Mouse (Mus musculus): ENCODE measurements at regions not wholly inside any gene's neighbourhood (a gene's known extent, or its start where the extent isn't known, plus 50 kb on each side); places are given as distances from the start of the nearest gene placed in this dataset.

DNA sequence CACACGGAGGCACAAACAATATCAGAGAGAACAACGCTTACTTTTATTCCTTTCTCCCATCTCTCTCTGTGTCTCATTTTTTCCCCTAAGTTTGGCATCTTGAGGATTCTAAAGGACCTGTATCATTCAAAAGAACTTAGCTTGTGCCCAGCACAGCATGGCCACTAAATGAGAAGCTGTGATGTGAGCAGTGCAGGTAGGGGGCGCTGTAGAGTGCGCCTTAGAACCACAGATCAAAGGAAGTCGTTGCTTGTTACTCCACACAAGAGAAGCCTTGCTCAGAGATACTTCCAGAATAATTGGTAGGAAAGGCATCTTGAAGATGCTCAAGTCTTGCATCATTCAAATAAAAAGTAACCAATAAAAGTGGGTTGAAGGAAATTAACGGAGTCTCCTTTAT lies 90.4 kb upstream of the Col1a2 start:
- peaks cover 18% of the 10 kb centered on the region for H3K4me1 ChIP-seq (replicated peaks)
- no peak for ATAC-seq (ENCODE audit: low FRiP score)
- no peak overlapping the region for H3K4me3 ChIP-seq
- 43% methylated on average over 6 of the region's 6 CpGs for WGBS
- no peak overlapping the region for H3K27ac ChIP-seq
- no peaks in the 10 kb centered on the region for H3K9me3 ChIP-seq
- no peaks in the 10 kb centered on the region for H3K27me3 ChIP-seq
- no peaks in the 10 kb centered on the region for H3K36me3 ChIP-seq
- H3K9ac ChIP-seq, result no peak overlapping the region
- H3K4me2 ChIP-seq, result no peak overlapping the region

DNA sequence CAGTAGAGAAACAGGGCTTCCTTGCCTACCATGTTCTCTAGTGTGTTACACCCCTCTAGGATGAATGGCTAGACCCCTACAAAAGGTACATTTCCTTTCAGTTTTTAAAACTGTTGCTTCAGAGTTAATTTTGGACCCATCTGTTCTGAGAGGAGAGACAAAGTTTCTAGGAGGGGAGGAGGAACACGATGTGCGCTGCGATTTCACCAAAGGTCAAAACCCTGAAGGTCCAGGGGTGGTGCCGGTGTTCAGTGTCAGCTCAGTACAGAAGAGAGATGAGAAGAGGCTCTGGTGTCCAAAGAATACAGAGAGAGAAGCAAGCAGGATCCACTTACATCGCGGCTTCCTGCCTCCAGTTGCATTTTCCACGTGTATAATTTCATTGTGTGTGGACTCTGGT lies 89.4 kb upstream of the Col1a2 start:
- Histone ChIP-seq H3K4me2 (no peak overlapping the region), H3K4me3 (no peak overlapping the region), H3K36me3 (no peaks in the 10 kb centered on the region), H3K9me3 (no peaks in the 10 kb centered on the region), H3K9ac (no peak overlapping the region), H3K4me1 (replicated peaks) (peaks cover 18% of the 10 kb centered on the region), H3K27me3 (no peaks in the 10 kb centered on the region), H3K27ac (no peak overlapping the region)
- no peak for ATAC-seq (ENCODE audit: low FRiP score)
- 85% methylated on average over 7 of the region's 7 CpGs for WGBS

DNA sequence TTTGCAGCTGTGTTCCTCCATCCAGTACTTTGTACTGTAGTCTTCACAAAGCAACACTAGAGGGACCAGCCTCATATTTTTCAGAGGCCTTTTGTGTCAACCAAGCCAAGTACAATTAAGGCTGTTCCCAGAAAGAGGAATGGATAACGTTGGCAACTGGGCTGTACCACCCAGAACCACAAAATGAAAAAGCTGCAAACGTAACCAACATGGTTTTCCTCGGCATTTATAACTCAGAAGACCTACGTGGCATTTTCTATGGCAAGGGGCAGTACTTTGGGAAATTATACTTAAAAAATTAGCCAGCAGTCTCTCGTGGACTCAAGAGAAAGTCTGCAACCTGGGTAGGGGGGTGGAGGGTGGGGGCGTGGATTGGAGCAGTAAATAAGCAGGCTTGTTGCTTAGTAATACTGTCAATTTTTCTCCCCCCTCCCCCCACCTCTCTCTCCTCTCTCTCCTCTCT lies 87.3 kb upstream of the Col1a2 start:
- Histone ChIP-seq H3K9me3 (no peaks in the 10 kb centered on the region), H3K4me3 (no peak overlapping the region), H3K27ac (peak overlapping the region; percentile 58; the same call in 1 of the 2 replicates), H3K27me3 (no peaks in the 10 kb centered on the region), H3K4me2 (peak overlapping the region; percentile 27; the same call in 1 of the 2 replicates), H3K9ac (no peak overlapping the region), H3K36me3 (no peaks in the 10 kb centered on the region), H3K4me1 (replicated peaks) (peaks cover 21% of the 10 kb centered on the region)
- 29% methylated on average over 6 of the region's 6 CpGs for WGBS
- ATAC-seq (ENCODE audit: low FRiP score), result peak; percentile 86

DNA sequence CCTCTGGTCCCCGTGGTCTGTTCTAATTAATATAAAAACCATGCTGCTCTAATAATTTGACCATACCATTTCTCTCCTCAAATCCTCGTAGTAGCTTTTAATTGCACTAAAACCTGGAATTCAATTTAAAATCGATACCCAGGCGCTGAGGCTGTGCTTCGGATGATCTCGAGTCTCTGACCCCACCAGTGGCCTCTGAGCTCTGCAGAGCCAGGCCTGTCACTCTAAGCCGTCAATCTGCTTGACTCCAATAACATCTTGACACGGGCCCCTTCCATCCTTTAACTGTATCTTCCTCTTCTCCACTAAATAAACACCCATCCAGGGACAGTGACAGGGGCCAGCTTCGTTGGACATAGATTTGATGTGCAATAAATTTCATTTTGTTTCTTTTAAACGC lies 86.2 kb upstream of the Col1a2 start:
- Histone ChIP-seq H3K36me3 (no peaks in the 10 kb centered on the region), H3K9me3 (no peaks in the 10 kb centered on the region), H3K27me3 (no peaks in the 10 kb centered on the region), H3K4me2 (no peak overlapping the region), H3K27ac (no peak overlapping the region), H3K4me1 (replicated peaks) (peaks cover 21% of the 10 kb centered on the region), H3K4me3 (no peak overlapping the region), H3K9ac (no peak overlapping the region)
- ATAC-seq (ENCODE audit: low FRiP score), result no peak
- 48% methylated on average over 10 of the region's 10 CpGs for WGBS

DNA sequence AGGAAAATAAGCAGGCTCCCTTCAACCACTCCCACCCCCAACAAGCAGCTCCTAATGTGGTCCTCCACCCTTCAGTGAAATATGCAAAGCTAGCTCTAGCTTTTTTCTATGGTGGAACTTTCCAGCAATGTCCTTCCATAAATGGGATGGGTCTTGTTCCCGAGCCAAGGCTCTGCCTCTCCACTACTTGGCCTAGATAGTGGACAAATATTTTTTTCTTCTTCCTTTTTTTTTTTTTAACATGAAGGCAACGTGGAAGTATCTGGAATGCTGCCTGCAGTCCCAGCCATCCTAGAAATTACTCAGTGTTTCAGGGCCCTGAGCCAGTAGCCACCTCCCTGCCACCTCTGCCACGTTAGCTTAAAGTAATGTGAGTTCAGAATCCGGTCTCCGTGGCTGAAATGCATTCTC lies 85.7 kb upstream of the Col1a2 start:
- H3K4me1 ChIP-seq (replicated peaks), result peaks cover 21% of the 10 kb centered on the region
- H3K27me3 ChIP-seq, result no peaks in the 10 kb centered on the region
- H3K9ac ChIP-seq, result no peak overlapping the region
- ATAC-seq (ENCODE audit: low FRiP score), result no peak
- H3K27ac ChIP-seq, result no peak overlapping the region
- no peak overlapping the region for H3K4me2 ChIP-seq
- WGBS, result 79% methylated on average over 5 of the region's 5 CpGs
- H3K36me3 ChIP-seq, result no peaks in the 10 kb centered on the region
- H3K4me3 ChIP-seq, result no peak overlapping the region
- no peaks in the 10 kb centered on the region for H3K9me3 ChIP-seq

DNA sequence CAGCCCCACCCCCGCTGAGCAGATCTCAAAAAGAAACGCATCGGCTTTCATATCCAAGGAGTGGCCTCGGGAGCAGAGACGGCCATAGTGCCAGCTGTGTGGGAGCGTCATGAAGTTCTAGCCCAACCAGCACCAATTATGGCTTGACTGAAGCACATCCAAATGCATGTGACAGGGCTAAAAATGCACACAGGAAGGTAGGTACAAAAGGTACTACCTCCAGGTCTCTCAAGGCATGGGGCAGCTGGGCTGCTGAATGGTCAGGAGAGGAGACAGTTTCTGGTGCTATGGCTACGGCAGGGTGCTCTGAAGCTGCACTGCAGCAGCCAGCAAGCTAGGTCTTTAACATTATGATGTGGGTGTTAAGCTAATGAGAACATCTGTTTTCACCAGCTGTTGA lies 83.1 kb upstream of the Col1a2 start:
- Histone ChIP-seq H3K27ac (no peak overlapping the region), H3K4me1 (replicated peaks) (peaks cover 21% of the 10 kb centered on the region), H3K9ac (no peak overlapping the region), H3K36me3 (no peaks in the 10 kb centered on the region), H3K4me2 (no peak overlapping the region), H3K9me3 (no peaks in the 10 kb centered on the region), H3K27me3 (no peaks in the 10 kb centered on the region), H3K4me3 (no peak overlapping the region)
- WGBS, result 82% methylated on average over 7 of the region's 7 CpGs
- ATAC-seq (ENCODE audit: low FRiP score), result no peak

DNA sequence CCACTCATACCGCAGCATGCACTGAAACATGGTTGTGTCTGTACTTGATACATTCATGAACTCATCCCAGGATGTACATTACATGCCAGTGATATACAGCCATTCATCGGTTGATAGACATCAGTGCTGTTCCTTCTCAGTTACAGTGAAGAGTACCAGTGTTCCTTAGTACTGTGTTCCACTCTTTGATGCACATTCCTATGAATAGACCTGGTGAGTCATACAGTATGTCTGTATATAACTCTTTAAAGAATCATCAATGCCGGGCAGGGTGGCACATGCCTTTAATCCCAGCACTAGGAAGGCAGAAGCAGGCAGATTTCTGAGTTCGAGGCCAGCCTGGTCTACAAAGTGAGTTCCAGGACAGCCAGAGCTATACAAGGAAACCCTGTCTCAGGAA lies 77.5 kb upstream of the Col1a2 start:
- WGBS, result 91% methylated on average over 4 of the region's 4 CpGs

DNA sequence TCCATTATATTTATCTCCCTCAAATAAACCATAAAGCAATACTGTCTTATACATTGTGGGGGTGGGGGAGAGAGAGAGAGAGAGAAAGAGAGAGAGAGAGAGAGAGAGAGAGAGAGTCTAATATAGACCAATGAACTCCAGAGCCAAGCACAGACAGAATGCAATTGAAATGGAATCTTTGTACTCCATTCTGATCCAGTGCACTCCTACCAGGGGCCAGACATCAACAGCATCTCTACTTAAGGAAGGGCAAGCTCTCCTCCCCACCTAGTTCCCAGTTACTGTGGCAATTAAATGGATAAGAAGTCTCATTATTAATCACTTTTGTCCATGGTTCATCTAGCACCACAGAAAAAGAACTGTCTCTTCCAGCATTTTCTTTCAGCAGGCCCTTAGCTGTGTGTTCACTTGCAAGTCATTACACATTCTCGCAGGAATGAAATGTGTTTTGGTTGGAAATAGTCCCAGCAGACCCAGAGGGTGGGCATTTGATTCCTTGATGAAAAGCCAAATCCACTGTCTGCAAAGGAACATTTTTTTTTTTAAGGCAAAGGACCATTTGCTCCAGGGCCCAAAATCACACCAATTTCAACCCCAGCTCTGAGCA lies 73.8 kb upstream of the Col1a2 start:
- Histone ChIP-seq H3K4me1 (replicated peaks) (peaks cover 2% of the 10 kb centered on the region; the same call in 1 of the 2 replicates), H3K9ac (no peak overlapping the region), H3K36me3 (no peaks in the 10 kb centered on the region), H3K4me2 (no peak overlapping the region), H3K27ac (no peak overlapping the region), H3K27me3 (no peaks in the 10 kb centered on the region), H3K4me3 (no peak overlapping the region), H3K9me3 (no peaks in the 10 kb centered on the region)
- peak; percentile 68 for ATAC-seq (ENCODE audit: low FRiP score)
- WGBS, result 60% methylated on average over 1 of the region's 1 CpGs

More for the DNA sequence above, 77.5 kb upstream of the Col1a2 start:
- Histone ChIP-seq H3K4me2 (no peak overlapping the region), H3K9ac (no peak overlapping the region), H3K9me3 (no peaks in the 10 kb centered on the region), H3K4me1 (replicated peaks) (peaks cover 2% of the 10 kb centered on the region; the same call in 1 of the 2 replicates), H3K27me3 (no peaks in the 10 kb centered on the region), H3K4me3 (no peak overlapping the region), H3K27ac (no peak overlapping the region), H3K36me3 (no peaks in the 10 kb centered on the region)
- no peak for ATAC-seq (ENCODE audit: low FRiP score)

DNA sequence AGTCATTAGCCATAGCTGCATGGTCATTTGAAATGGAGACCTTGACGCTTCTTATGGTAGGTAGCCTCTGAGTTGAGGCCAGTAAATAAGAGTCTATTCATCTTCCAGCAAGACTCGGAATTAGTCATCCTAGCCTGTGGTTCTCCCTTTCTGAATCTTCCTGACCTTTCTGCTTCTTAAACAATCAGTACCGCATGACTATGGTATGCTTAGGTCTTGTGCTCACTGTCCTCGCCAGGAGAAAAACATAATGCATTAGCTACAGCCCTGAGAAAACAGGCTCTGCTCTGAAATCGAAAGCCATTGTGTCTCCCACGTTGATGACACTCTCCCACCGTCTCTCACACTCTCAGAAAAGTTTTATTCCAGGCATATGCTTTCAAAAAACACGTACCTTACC lies 72.4 kb upstream of the Col1a2 start:
- H3K27ac ChIP-seq, result no peak overlapping the region
- H3K4me2 ChIP-seq, result no peak overlapping the region
- 85% methylated on average over 8 of the region's 8 CpGs for WGBS
- ATAC-seq (ENCODE audit: low FRiP score), result no peak
- H3K4me3 ChIP-seq, result no peak overlapping the region
- no peaks in the 10 kb centered on the region for H3K27me3 ChIP-seq
- no peaks in the 10 kb centered on the region for H3K36me3 ChIP-seq
- H3K9ac ChIP-seq, result no peak overlapping the region
- peaks cover 2% of the 10 kb centered on the region; the same call in 1 of the 2 replicates for H3K4me1 ChIP-seq (replicated peaks)
- H3K9me3 ChIP-seq, result no peaks in the 10 kb centered on the region

DNA sequence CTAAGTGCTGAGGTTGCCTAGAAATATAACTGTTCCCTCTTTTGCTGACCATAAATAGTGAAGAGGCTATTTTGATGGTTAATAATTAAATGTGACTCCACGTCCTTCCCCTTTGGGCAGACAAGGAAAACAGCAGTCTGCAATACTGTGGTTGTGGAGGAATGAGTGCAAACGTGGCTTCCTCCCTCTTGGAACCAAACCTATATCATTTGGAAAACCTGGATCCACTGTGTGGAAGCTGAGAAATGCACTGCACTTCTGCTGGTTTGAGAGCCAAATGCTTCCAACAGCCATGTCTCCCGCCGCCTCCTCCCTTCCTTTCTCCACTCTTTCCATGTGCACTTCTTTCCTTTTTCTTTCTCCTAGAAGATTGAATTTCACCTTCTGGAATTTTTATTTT lies 68.2 kb upstream of the Col1a2 start:
- Histone ChIP-seq H3K9ac (no peak overlapping the region), H3K4me1 (replicated peaks) (no peaks in the 10 kb centered on the region), H3K36me3 (no peaks in the 10 kb centered on the region), H3K27ac (no peak overlapping the region), H3K9me3 (no peaks in the 10 kb centered on the region), H3K4me3 (no peak overlapping the region), H3K4me2 (no peak overlapping the region), H3K27me3 (no peaks in the 10 kb centered on the region)
- no peak for ATAC-seq (ENCODE audit: low FRiP score)
- WGBS, result 72% methylated on average over 4 of the region's 4 CpGs

DNA sequence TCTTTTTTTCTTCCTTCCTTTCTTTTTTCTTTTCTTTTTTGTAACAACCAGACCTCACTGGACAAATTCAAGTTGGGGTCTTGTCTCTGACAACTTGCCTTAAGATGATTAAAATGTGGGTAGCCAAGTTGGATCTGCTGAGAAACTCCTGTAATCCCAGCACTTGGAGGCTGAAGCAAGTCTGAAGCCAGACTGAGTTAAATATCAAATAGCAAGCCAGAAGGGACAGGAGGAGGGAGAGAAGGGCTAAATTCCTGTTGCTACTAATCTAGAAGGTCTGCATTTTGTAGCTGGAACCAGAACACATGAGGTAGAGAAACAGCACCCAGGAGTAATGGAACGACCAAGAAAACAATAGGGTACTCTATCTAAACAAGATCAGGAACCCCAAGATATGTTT lies 67.7 kb upstream of the Col1a2 start:
- H3K27ac ChIP-seq, result no peak overlapping the region
- H3K27me3 ChIP-seq, result no peaks in the 10 kb centered on the region
- H3K36me3 ChIP-seq, result no peaks in the 10 kb centered on the region
- no peak overlapping the region for H3K4me3 ChIP-seq
- 100% methylated on average over 1 of the region's 1 CpGs for WGBS
- ATAC-seq (ENCODE audit: low FRiP score), result no peak
- no peaks in the 10 kb centered on the region for H3K4me1 ChIP-seq (replicated peaks)
- H3K9ac ChIP-seq, result no peak overlapping the region
- H3K9me3 ChIP-seq, result no peaks in the 10 kb centered on the region
- no peak overlapping the region for H3K4me2 ChIP-seq

DNA sequence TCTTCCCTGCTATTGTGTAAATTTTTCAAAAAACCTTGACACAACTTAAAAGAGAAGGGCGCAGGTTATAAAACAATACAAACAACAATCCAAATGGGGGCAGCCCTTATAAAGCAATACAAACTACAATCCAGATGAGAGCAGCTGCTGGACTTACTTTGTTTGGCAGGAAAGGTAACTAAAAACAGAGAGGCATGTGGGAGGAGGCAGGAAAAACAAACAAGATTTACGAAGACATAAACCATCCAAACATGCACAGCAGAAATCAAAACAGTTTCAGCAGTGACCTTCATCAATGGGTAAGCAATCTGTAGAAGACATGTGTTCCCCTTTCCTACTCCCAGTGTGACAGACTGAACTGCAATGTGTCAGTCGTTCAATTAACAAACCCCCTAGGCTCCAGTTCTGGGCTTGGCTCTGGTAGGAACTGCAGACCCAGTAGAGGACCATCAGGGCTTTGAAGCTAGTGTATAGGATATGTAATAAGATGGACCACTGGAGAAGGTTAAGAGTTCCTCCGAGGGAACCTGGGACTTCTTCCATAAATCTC lies 62.9 kb upstream of the Col1a2 start:
- 82% methylated on average over 4 of the region's 4 CpGs for WGBS
- Histone ChIP-seq H3K9ac (no peak overlapping the region), H3K4me1 (replicated peaks) (no peaks in the 10 kb centered on the region), H3K4me2 (no peak overlapping the region), H3K27ac (no peak overlapping the region), H3K4me3 (no peak overlapping the region), H3K27me3 (no peaks in the 10 kb centered on the region), H3K9me3 (no peaks in the 10 kb centered on the region), H3K36me3 (no peaks in the 10 kb centered on the region)
- ATAC-seq (ENCODE audit: low FRiP score), result no peak

DNA sequence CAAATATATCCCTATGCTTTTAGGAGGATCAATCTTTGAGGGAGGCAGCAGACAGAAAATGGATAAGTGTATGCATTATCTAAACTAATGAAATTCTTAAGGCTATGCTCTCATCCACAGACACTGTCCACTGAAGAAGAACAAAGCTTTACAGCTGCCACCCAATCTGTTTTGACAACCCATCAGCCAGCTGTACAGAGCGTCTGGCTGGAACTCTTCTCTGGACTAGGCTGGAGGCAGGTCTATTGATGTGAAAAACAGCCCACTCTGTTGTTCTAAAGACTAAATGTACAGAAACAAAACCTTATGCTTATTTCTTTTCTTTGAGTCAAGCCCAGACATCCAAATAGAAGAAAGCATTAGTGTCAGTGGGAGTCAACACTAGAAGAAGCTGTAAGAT lies 58.7 kb upstream of the Col1a2 start:
- H3K4me3 ChIP-seq, result no peak overlapping the region

More for the DNA sequence above, 58.7 kb upstream of the Col1a2 start:
- no peak overlapping the region for H3K4me2 ChIP-seq
- no peaks in the 10 kb centered on the region for H3K27me3 ChIP-seq
- 17% methylated on average over 1 of the region's 1 CpGs for WGBS
- no peak overlapping the region for H3K9ac ChIP-seq
- no peaks in the 10 kb centered on the region for H3K9me3 ChIP-seq
- H3K4me1 ChIP-seq (replicated peaks), result no peaks in the 10 kb centered on the region
- H3K36me3 ChIP-seq, result no peaks in the 10 kb centered on the region
- H3K27ac ChIP-seq, result no peak overlapping the region
- no peak for ATAC-seq (ENCODE audit: low FRiP score)
